Mouse (Mus musculus) erythroid progenitor cell, adult 5-6 weeks (primary cell): ENCODE measurements around the gene Ubald1. TPM values are rescaled to one million over a fixed set of nuclear protein-coding genes. Genes with fewer than 3 reads are reported as not detected.

Experiments used
- ATAC-seq: replicated peaks from 2 replicates; pipeline ENCODE4 v1.8.0; 2016; ENCODE audit warnings: moderate number of reproducible peaks, mild to moderate bottlenecking, moderate TSS enrichment, inconsistent platforms; ENCODE audit not compliant: poor library complexity, low FRiP score, severe bottlenecking
- total RNA-seq, 2 experiments: library from RNA; stranded (forward) in 1 of 2; stranded (reverse) in 1 of 2; fragments of 150-400 nt in 1 of 2; fragments of 186-747, 209-891 nt in 1 of 2; gene quantifications; 2 replicates each; pipeline versions ENCODE4 v1.2.3 to v1.2.4; 2015 to 2017; ENCODE audit warnings: low replicate concordance in 2 of 2

The Ubald1 gene
- total RNA-seq (2015; ENCODE audit: low replicate concordance) (8.3 and 10.1 TPM in 2 replicates), total RNA-seq (2017; ENCODE audit: low replicate concordance) (0.91 and 1.7 TPM in 2 replicates)

DNA sequence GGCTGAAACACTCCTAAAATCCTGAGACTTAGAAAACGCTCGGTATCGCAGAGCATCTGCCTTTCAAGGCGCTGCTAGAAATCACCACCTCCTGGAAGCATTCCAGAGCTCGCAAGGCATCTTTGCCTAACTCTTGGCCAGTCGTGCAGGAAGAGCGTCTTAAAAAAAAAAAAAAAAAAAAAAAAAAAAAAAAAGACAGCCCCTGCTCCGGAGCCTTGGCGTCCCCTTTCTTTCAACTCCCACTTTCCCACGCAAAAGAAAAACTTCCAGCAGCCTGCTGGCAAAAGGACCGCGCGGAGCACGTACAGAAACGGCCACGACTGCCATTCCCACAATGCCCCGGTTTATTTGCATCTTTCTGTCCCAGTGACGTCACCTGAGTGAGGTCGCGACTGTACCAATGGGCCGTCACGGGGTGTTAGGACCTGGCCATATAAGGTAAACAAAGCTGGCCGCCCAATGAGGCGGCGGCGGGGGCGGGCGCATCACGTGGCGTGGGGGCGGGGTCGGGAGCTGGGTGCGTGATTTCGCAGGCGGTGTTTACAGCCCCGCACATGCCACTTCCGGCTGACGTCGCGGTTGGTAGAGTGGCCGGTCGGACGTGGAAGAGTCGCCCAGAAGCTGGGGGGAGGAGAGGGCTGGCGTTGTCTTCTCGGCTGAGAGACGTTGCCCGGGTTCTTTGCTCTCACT is at the start of gene Ubald1:
Gene Ubald1 (minus strand): TSS at position 180 of the 690 bp plus-strand sequence.
- peak; percentile 82 for ATAC-seq

DNA sequence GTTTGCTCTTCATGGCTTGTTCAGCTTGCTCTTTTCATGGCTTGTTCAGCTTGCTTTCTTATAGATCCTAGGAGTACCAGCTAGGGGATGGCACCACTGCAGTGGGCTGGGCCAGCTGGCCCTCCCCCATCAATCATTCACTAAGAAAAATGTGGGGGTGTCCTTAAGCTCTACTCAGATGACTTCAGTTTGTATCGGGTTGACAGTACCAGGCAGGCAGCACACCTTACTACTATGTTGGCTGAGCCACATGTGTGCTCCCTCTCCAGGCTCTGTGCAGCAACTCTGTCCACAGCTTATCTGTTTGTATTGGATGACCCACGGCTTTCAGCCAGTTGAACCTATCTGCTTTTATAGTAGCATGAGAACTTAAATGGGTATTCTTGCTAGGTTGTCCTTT is 48.4 kb upstream of the Ubald1 start:
- no peak for ATAC-seq

DNA sequence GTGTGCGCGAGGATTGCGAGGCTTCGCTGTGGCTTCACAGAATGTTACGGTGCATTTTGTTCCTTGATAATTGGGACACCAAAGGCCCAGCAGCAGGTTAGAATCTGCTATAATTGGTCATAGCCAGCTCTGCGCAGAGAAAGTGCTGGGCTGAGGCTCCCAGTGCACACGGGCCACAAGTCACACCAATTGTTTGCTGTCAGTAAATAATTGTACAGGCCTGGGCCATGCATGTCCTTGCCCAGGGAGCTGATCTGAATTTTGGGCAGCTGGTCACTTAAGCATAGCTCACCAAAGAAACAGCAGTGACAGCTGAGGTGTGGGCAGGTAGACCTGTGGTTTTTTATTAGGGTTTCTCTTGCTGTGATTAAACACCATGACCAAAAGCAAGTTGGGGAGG is 47.9 kb upstream of the Ubald1 start:
- ATAC-seq = no peak

DNA sequence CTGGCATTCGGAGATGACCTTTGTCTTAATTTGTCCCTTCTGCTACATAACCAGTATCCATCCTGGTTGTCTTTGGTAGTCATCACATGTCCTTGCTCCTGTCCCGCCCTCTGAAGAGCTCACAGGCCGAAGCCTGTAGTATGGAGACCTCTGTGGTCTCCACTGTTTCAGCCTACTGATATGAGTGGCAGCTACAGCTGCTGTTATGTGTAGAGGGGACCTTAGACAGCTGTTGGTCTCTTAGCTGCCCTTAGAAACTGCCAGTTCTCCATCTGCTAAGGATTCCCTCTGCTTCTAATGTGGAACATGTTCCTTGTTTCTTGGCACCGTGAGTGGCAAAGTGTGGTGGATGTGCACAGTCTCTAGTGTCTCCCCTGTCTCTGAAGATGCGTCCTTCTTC is 43.9 kb upstream of the Ubald1 start:
- ATAC-seq = no peak

DNA sequence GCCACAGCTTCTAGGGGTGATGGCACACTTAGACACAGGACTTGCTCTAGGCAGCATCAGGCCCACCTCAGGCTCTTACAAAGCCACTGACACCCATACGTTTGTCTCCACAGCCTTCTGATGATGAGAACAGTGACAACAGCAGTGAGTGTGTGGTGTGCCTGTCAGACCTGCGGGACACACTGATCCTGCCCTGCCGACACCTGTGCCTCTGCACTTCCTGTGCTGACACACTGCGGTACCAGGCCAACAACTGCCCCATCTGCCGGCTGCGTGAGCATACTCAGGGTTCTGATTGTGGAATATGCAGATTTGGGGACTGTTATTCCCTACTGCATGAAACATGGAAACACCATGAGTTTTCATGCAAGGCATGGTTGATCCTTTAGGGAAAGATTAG is 42.4 kb upstream of the Ubald1 start:
- ATAC-seq = no peak

DNA sequence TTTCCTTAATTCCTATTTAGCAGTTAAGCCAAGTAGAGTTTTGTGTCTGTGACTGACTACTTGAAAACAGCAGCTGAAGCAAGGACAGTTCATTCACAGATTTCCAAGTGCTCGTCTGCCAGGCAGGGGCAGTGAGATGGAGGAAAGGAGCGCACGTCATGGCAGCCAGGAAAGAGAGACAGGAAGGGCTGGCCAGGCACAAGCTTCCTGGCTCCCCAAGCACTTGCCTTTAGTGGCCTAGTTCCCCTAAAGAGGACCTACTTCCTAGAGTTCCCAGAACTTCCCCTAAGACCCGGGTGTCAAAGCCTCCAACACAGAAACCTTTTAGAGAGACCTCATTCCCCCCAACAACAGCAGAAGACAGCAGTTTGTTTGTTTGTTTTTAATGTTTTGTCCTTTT is 40.4 kb upstream of the Ubald1 start:
- ATAC-seq = no peak

DNA sequence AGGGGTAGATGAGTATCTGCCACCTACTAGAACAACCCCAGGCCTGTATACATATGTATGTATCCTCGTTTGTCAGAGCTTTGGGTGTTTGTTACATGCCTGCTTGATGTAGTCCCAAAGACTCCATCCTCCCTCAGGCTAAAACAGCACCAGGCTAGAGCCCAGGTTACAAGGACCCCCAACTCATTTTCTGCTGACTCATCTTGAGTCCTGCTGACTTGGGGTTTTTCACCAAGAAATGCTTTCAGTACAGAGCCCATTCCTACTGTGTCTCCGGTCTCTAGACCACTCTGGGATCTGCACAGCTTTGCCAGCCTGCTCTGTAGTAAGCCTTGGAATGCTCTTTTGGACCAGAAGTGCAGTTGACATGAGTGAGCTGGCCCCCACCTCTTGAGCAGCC is 36.5 kb upstream of the Ubald1 start:
- no peak for ATAC-seq

DNA sequence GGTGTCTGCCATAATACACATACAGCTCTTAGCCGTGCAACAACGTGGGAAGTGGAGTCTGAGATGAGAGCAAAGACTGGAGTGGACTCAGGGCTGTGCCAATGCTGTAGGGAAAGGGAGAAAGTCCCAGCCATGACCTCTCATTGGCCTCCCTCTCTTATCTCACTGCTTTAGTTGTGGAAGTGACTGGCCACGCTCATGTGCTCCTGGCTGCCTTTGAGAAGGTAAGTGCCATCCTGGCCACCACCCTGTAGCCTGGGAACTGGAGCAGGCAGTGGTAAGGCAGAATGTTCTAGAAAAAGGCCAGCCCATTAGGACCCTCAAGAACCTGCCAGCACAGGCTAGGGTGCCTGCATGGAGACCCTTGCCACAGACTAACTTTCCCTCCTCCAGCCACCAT is 35.8 kb upstream of the Ubald1 start:
- no peak for ATAC-seq

DNA sequence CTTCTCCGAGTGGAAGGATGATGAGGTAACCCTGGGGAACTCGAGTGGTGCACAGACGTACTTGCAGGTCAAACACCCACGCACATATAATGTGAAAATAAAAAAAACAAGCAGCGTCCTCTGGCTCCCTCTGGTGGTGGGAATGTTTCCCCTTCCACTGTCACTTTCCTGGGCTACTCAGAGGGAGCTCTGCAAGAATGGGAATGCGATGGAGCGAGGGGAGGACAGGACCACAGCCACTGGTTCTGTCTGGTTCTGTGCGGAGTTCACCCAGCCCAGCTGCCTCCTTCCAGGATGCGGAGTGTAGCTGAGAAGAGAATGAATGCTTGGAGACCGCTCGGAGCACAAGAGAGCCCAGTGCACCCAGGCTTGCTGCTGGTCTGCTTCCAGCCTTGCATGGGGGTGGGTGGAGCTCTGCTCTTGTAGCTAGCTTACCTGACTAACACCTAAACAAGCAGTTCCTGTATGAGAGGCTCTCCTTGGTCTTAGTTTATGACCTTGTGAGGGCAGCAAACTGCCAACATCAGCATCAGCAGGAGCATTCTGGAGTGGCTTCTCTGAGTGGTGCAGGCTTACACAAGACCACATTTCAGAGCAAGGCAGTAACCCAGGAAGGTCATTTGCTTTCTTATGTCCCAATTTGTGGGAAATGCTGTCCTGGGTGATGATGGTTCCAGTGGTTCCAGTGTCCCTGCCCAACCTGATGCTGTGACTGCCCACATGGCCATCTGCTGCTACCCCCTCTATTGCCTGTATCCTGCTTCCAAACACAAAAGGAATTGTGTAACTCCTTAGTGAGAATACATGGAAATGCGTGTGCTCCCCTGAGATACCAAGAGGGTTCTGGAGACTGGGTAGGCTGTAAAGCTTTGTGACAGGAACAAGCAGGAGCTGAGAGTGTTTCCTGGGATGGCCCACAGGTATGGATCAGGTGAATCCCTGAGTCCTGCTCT is 33.9 kb upstream of the Ubald1 start:
- ATAC-seq = peak; percentile 69

DNA sequence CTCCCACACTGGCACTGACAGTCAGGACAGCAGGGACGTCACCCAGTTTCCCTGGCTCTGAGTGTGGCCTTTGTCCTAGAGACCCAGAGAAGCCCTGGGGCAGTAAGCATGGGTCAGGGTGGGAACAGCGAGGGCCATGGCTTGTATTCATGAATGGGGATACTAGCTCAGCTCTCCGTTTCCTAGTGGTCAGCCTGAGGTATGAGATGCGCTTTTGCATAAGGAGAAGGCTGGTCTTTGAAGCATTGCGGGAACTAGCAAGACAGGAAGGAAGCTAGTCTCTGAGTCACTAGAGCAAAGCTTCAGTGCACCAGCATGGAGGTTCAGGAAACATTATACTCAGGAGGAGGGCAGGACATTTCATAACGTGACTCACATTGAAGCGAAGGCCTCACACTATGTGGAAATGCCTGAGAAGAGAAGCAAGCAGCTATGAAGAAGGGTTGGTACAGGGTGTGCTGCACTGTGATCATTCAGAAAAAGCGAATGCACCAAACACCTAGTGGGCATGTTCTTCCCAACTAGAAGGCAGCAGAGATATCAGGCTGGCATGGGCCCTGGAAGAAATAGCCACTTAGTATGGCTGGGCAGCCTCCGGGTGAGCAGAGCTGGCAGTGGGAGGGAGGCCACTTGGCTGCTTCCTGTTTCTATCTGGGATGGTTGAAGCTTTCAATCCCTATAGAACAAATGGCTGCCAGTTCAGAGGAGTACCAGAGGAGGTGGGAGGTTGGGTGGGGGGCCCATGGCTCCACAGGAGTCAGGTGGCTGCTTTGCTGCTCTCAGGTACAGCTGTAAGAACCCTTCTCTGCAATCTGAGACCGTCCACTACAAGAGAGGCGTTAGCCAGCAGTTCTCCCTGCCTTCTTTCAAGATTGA is 33.0 kb upstream of the Ubald1 start:
- ATAC-seq = peak; percentile 26; the same call in 1 of the 2 replicates

DNA sequence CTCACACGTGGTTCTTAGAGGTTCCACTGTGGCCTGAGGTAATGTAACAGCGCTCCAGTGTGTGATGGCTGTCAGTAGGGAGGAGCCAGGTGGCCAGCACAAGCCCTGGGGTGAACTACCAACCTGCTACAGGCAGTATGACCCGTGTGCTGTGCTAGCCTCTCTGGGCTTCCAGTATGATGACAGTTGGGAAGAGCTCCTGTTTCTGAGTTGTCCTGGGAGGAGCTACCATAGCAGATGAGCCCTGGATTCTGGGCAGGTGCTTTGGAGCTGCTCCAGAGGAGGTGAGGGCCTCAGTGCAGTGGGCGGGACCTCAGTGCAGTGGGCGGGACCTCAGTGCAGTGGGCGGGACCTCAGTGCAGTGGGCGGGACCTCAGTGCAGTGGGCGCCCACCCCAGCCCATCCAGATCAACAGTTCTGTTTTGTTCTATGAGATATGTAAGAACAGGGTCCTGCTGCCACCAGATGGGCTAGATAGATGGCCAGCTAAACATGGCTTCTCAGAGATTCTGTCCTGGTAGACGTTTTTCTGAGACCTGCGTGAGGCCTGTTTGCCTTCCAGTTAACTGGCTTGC is 32.0 kb upstream of the Ubald1 start:
- no peak for ATAC-seq

DNA sequence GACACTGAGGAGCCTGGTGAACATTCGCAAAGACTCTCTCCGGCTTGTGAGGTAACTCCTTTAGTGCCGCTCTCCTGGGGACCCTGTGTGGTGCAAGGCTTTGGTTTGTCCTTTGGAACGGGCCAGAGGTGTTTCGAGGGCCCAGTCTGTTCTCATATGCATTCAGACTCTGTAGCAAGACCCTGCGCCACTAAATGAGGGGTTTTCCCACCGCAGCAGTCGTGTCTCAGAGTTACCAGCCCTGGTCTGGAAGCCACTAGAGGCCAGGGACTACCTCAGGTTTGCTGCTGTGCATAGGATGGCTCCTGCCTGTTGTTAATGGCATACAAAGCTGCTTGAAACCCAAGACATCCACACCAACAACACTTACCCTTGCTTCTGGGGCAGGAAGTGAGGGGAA is 30.6 kb upstream of the Ubald1 start:
- no peak for ATAC-seq

DNA sequence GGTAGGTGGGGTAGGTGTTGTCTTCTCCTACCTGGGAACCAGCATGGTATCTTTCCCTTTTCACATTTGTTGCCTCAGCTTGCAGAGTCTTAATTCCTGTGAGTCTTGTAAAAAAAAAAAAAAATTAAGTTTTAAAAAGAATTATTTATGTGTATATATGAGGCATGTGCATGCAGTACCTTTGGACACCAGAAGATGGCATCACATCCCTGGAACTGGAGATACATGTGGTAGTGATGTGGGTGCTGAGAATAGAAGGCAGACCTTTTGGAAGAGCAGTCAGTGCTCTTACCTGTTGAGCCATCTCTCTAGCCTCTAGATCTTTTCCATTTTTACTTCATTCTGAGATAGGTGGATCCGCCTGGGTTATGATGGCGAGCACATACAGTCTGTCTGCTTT is 29.6 kb upstream of the Ubald1 start:
- ATAC-seq = no peak

DNA sequence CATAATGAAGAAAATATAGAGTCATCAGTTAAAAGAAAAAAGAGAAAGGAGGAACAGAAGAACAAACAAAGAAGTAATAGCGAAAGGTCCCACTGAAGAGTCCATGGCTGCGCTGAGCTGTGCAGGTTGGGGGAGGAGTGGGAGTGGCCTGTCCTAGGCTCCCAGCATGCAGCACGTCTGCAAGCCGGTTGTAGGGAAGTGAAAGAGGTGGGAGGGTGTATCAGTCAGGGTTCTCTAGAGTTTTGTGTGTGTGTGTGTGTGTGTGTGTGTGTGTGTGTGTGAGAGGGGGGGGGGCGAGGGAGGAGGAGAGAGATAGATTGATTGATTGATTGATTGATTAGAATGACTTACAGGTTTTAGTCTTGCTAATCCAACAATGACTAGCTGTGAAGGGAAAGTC is 27.9 kb upstream of the Ubald1 start:
- ATAC-seq = no peak

DNA sequence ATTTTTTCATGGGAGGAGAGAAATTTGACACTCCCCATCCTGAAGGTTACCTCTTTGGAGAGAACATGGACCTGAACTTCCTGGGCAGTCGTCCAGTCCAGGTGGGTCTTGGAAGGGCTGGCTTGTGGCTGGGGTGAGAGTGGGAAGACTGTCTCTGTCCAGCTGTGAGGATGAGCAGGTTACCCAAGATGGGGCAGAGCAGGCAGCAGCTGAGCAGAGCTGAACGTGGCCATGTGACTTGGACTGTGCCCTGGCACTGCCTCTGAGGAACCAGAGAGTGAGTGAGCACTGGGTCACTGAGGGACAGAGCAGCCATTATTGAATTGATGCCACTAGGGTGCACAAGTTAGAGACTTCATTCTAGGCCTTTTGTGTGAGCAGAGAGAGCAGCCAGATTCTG is 27.3 kb upstream of the Ubald1 start:
- ATAC-seq = no peak

DNA sequence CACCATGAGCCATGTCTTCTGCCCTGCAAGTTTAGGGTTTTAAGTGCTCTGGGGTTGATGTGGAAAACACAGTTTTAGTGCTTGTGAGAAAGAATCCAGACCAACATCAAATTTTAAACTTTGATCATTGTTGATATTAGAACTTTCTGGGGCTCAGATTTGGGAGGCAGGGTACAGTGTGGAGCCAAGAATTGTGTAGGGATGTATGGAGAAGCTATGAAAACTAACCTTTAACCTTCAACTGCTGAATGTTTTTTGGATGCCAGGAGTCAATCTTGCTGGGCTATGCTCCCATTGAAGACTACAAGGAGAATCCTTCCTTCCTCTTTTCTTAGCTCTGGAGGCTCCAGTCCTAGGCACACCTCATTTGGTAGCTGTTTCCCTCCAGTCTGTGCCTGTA is 26.4 kb upstream of the Ubald1 start:
- no peak for ATAC-seq

DNA sequence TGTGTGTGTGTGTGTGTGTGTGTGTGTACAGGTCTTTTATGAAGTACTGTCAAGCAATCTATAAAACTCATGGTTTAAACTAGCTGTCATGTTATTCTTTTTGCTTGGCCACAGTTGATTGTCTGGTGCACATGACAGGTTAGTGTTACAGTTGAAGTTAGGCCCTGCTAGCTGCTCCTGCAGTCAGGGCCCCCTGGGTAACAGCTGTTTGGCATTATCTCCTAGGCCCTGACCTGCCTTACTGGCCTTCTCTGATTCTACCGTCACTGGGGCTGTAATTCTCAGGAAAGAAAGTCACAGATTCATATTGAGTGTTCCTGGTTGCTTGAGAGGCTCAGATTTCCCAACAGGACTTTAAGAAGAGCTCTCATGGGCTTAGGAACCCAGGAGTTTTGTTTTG is 25.5 kb upstream of the Ubald1 start:
- ATAC-seq = no peak

DNA sequence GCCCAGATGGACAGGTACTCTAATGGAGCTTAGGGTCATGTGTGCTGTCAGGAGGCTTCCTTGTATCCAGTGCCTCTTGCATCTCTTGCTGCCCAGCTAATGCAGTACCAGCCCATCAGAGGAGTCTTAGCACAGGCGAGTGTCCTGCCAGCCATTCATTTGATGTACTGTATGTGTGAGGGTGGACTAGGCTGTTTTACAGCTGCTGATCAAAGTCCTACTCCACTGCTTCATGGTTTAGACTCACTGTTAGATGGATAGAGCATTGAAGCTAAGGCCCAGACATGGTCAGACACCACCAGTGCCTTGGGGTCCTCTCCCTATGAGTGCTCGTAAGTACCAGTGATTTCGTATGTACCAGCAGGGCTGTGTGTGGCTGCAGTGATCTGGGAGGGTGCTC is 24.8 kb upstream of the Ubald1 start:
- ATAC-seq = no peak

DNA sequence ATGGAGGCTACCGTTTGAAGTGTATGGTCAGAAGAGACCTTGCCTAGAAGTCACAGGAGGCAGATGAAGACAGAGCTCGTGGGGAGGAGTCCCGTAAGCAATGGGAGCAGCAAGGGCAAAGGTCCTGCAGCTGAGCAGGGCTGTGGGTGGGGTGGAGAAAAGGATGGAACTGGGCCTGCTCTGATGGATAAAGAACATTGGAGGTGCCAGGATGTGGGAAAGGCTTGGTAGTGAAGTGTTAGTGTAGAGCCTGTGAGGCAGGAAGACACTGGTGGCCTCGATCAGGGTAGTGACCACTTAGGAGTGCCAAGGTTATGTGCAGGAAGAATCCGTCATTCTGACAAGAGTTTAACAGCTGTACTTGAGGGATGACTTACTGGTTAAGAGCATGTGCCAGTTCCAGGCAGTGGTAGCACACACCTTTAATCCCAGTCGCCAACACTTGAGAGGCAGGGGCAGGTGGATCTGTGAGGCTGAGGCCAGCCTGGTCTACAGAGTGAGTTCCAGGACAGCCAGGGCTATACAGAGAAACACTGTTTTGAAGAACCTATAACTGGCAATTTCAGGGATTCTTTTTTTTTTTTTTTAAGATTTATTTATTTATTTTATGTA is 23.5 kb upstream of the Ubald1 start:
- no peak for ATAC-seq
